Mouse (Mus musculus) heart, adult 9 months (tissue): ENCODE measurements around the gene Apoc1.
"Not testable (repeated sequence)": the region's sequence is repeated elsewhere in the genome, so short reads cannot be mapped to it uniquely, and the experiment has no call there.

ENCODE experiments used
- DNase-seq, 2 experiments: peaks; one replicate each; pipeline ENCODE4 v3.0.0; 2022; ENCODE audit warnings: low spot score in 2 of 2

Gene Apoc1

GRCm38 (mm10) chr7:19705271-19705670, 12.8 kb upstream of the Apoc1 start:
- no peak for DNase-seq

GRCm38 (mm10) chr7:19704475-19704874, 12.0 kb upstream of the Apoc1 start:
- DNase-seq = no peak

DNA sequence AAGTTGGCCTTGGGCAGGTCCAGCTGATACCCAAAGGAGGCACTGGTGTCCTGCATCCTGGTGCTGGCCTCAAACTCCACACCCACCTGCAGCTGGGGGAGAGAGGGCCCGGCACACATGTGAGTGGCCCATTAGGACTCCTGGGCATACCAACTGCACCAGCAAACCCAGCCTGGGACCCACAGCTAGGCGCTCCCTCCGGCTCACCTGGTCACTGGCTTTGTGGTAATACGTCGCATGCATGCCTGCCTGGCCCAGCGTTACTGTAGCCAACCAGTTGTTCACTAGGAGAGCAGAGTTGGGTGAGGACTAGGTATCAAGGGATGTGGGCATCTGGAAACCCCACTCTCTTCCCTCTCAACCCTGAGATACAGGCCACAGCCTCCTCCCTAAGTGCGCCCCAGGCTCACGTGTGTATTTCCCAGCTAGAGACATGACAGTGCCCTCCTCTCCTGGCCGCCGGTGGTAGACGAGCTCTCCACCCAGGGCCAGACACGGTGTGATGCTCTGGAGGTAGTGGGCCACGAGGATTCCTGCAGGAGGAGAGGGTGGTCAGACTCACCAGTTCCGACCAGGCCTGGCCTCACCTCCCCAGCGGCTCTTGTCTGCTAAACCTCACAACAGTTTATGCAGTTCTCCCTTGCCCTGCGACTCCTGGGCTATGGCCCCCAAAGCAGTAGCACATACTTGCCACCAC, 10.5 kb upstream of the Apoc1 start:
- no peak for DNase-seq

DNA sequence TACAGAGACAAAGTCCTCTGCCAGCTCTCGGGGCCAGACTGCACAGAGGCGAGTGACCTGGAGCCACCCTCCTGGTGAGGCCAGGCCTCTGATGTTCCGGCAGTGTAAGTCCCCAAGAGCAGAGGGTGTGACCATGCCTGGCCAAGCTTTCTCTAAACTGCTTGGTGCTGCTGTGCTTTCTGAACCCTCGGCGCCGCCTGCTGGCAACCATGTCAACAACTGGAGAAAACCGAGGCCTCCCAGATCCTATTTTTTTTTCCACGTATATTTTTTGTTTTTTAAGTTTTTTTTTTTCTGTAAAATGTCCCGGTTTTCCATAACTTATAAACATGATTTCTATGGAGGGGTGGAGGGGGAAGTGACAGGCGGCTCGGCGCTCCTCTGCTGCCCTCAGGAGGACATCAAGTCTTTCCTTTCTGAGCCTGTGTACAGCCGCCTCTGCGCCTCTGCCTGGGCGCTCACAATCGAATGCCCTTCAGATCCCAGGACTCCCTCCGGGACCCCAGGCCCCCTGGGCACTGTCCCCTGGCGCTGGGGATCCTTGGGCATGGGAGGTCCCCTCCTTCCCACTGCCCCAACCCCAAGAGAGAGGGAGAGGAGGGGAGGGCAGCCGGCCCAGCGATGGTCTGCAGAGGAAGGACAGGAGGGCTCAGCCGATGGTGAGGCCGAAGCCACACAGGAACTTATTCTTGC, 8.8 kb upstream of the Apoc1 start:
- peak in 1 of 2 experiments; percentile 83 for DNase-seq

DNA sequence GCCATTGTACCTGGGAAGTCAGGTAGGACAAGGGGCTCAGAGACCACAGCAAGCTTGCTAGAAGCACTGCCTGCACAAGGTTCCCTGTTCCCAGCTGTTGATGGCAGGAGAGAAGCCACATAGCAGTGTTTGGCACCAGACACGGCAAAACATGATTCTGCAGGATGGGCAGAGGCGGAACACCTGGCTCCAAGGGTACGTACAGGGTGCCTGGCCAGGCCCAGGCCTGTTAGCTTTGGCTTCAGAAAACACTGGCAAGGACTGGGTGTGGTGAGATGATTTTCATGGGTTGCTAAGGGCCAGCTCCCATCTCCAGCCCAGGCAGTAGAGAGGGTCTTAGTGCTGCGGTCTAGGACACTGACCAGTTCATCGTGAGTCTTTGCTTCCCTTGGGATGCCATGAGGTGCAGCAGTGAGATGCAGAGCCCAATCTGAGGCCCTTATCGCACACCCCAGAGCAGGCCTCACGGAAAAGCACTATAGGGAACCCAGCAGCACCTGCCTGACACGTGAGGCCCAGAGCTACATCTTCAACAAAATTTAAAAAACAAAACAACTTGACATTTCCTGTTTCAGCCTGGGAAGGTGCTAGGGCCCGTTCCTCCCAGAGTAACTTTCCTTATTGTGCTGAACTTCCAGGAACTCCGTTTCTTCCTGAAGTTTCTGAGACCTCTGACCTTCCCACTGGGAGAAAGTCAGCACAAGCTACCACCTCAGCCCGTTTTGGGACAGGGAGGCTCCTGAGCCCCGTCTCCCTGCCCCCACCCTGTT, 8.0 kb upstream of the Apoc1 start:
- DNase-seq = peak in 1 of 2 experiments; percentile 81

DNA sequence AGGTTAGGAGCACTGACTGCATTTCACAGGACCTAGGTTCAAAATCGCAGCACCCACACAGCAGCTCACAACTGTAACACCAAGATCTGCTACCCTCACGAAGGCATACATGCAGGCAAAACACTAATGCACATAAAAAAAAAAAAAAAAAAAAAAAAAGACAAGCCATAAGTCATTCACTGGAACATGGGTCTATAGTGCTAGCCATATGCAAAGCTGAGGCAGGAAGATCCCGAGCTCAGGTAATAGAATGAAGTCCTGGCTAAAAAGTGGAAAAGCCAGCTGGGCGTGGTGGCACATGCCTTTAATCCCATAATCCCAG, 7.3 kb upstream of the Apoc1 start:
- DNase-seq = no peak

GRCm38 (mm10) chr7:19698907-19699826, 6.7 kb upstream of the Apoc1 start, which contains the start of gene Apoe:
Gene Apoe, minus strand, starts transcription at chr7:19699188.
- DNase-seq = peak; percentile 81 to 85

DNA sequence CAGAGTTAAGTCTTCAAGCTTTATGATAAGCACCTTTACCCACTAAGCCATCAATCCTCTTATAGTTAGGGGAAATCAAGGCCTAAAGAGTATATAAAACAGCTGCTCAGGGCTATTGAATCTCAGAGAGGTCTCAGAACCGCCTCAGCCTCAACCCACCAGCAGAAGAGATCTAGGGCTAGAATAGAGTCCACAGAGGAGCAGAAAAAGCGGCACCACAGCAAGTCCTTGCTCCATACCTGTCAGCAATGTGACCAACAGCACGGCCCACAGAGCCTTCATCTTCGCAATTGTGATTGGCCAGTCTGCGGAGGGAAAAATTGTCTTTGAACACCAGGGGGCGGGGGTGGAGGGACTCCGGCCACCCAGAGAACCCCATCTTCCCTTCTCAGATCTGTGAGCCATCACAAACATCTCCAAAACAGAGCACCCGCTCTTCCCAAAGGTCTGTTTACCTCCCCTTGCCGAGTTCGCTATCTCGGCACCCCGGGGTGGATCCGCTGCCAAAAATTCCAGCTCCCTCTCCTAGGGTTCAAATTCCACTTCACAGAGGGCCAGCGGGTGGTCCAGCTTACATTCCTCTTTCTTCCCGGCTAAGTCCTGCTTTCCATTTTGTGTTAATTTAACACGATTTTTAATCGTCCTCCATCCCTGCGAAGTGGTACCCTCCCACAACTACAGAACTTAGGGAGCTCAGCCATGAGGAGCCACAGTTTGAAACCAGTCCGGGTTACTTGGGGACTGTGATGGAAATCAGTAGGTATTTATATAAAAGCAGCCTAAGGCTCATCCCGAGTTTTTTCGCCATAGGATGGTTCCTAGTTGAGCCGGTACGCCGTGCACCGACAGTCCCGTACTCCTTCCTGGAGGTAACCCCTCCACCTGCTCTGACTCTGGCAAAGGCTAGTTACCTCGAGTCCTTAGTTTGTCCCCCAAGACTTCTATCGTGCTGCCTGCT, 5.8 kb upstream of the Apoc1 start:
- DNase-seq = no peak

- no peak for DNase-seq
Measured at GRCm38 (mm10) chr7:19696336-19696873, 3.9 kb upstream of the Apoc1 start.

DNA sequence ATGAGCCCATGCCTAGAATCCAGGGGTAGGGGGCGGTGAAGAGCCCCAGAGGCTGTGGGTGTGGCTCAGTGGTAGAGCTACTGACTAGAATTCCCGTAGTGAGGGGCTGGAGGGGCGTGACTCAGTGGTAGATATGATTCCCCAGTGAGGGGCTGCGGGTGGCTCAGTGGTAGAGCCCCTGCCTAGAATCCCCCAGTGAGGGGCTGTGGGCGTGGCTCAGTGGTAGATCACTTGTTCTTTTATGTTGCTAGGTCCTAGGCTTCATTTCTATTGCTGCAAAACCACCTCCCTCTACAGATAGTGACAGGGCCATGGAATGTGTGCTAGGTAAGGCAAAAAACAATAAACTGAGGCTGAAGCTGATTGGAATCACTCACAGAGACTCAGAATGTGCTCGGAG, 3.4 kb upstream of the Apoc1 start:
- no peak for DNase-seq

DNA sequence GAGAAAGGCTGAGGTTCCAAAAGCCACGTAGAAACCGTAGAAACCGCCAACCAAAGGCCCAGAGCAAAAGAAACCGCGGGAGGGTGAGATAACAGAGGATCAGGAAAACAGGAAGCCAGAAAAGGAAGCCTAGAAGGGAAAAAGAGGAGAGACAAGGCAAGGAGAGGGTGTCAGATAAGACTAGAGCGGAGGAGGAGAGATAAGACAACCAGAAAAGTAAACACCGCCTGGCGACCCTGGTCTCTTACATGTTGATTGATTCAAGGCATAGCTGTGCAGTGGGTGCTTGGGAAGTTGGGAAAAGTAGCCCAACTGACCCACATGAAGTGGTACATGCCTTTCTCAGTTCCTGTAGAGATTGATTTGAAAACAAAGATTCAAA, 2.7 kb upstream of the Apoc1 start:
- no peak for DNase-seq

DNA sequence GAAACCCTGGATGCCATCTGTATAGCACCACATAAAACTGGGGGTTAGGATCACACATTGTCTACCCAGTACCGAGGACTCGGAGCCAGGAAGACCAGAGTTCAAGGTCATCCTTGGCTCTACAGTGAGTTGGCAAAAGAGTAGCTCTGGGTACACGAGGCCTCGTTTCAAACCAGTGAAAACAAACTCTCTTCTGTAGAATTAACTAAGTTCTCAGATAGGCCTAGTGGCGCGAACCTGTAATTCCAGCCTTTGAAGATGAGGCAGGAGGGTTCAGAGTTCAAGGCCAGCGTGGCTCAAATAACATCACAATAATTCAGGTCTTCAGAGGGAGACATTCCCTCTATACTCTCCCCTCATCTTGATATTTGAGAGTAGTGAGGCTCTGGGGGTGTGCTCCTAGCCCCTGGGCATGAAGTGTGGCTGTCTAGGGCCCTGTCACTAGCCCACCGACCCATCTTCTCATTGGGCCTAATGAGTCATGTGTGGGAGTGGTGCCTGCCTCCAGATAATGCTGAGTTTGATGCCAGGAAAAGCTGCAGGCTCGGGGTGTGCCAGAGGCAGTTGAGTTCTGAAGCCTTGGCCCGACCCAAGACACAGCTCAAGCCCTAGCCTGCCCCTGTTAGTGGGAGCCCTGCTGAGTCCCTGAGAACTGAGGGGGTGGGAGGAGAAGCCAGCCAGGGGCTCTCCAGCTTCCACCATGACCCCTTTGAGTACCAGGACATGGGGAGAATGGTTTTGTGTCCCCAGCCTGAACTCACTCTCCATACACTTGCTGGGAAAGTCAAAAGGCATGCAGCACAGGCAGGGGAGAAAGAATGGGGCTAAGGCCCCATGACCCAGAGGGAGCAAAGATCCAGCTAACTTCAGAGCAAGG, 2.1 kb upstream of the Apoc1 start:
- DNase-seq = no peak

- peak; percentile 67 to 79 for DNase-seq
Measured at GRCm38 (mm10) chr7:19693421-19693820, 961 bp upstream of the Apoc1 start.

DNA sequence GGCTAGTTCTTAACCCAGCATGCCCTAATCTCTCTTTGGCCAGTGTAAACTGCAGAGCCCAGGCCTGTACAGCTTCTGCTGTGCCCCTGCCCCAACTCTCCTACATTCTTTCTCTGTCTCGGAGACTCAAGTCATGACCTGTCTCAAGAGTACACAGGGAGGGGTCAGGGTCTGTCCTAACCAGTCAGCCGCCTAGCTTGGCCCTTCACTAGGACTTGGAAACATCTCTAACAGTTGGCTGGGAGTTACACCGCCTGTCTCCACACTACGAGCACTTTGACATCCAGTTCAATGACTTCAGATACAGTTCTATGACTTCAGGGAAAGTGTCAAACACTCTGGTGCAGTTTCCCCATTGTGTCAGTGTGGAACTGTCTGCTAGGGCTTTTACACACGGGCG, 1.0 kb downstream of the Apoc1 start:
- DNase-seq = no peak

DNA sequence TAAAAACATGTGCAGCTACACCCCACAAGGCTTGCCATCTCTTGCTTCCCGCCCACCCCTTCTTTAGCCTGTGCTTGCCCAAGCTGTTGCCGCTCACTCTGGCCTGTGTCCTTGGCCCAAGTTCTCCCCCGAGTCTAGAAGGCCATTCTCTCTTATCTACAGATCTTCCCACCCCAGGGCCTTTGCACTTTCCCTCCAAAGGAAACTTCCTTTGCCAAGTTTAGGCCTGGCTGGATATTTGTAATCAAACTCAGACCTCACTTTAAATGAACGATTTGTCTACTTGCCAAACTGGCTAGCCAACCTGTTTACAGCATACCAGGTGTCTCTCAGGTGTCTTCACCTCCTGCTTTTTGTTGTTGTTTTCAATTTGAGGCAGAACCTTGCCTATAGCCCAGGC, 1.6 kb downstream of the Apoc1 start:
- DNase-seq = no peak

DNA sequence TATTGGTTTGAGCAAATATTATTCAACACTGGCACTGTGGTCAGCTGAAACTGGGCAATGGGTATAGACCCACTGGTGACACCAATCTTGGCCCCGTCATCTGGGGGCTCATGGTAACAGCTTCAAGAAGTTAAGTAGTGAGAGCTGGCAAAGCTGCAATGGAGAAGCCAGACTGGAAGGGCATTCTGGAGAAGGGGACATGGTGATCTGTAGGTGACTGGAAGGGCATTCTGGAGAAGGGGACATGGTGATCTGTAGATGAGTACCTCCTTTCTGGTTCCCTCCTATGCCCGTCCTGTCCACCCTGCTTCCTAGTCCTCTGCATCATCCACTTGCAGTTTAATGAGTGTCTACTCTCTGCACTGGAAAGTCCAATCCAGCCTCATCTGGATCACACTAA, 3.8 kb downstream of the Apoc1 start:
- DNase-seq = no peak

DNA sequence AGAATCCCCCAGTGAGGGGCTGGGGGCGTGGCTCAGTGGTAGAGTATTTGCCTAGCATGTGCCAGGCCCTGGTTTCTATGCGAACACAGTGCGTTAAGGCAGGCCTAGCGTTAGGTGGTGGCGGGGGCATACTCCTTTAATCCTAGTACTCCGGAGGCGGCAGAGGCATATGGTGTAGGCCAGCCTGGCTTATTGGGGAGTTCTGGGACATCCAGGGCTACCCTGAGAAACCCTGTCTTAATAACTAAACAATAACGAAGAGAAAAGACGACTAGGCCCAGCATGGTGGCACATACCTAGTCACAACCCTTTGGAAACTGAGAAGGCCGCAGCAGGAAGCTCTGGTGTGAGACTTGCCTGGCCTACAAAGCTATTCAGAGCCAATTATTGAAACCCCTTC, 4.4 kb downstream of the Apoc1 start:
- DNase-seq = no peak

- DNase-seq = not testable (repeated sequence)
Measured at GRCm38 (mm10) chr7:19686927-19687583, 5.4 kb downstream of the Apoc1 start.

DNA sequence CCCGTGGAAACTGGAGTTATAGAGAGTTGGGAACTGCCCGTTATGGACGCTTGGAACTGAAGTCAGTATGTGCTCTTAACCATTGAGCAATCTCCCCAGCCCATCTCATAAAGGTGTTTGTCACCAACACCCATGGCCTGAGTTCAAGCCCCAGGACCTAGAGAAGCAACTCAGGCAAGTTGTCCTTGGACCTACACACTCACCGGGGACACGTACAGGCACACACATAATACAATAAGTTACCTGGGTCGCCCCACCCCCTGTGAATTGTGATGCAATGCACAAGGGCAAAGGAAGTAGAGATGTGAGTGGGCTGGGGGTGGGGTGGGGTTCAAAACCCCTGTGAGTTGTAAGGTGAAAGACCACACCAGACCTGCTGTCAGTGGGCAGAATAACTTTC, 5.9 kb downstream of the Apoc1 start:
- DNase-seq = no peak
